9 mouse cellular contexts compared by ENCODE assay signal in the genomic region with DNA sequence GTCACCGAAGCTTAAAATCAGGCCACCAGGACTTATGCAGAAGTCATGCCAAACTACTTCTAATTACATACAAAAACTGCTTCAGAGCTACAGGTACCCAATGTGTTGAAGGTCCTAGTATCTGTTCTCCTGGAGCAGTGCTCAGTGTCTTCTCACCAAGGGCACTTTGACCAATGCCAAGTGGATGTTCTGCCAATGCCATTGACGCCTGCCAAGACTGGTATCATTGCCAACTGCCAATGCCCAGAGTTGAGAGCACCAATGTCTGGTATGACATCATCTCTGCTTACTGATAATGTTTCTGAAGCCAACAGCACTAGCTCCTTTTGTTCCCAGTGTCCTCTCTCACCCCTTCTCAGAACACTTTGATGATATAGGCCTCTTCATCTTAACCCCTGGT.
A peak's percentile ranks its signal among the peaks of the same experiment; 100 is the strongest.
DNase-seq lines count a peak whose midpoint lies in the region; ATAC-seq and TF ChIP-seq lines count a peak whose summit lies in the region.
"Had no signal": no experiment of that assay in that cellular context is flagged by ENCODE, and none has a peak within 500 bp of the region (broad histone marks: within the 10 kb centered on the region; RNA-seq: fewer than 3 reads in every experiment).

No protein-coding gene starts in this region.

- H3K4me1 ChIP-seq in midbrain, postnatal 0 days (ENCODE audit: insufficient read depth, low read length): no peaks in the 10 kb centered on the region
- no peaks in the 10 kb centered on the region for H3K4me1 ChIP-seq in midbrain, embryonic 10.5 days
- no peaks in the 10 kb centered on the region for H3K4me1 ChIP-seq in midbrain, embryonic 15.5 days

- H3K4me3 ChIP-seq in midbrain, postnatal 0 days (ENCODE audit: low read depth, low read length): no peak overlapping the region
- no peak overlapping the region for H3K4me3 ChIP-seq in midbrain, embryonic 10.5 days
- no peak overlapping the region for H3K4me3 ChIP-seq in gastrocnemius, adult 2 months
- H3K4me3 ChIP-seq in midbrain, embryonic 15.5 days: no peak overlapping the region

- DNase-seq in midbrain, postnatal 0 days (ENCODE audit: low spot score): peak; percentile 61
- DNase-seq in midbrain, embryonic 10.5 days (ENCODE audit: low spot score): no peak
- peak; percentile 96 for DNase-seq in cerebellum, adult 11 months
- DNase-seq in gastrocnemius, adult 2 months: peak; percentile 75
- DNase-seq in layer of hippocampus, postnatal 14 days (ENCODE audit: low spot score in 2 of 2): peak; percentile 66 to 91
- no peak for DNase-seq in thymus, adult 18-20 months
- DNase-seq: lung, postnatal 14 days had no signal

- ATAC-seq in midbrain, postnatal 0 days (ENCODE audit: low FRiP score): no peak; the same call in 1 of the 2 replicates
- no peak for ATAC-seq in midbrain, embryonic 15.5 days (replicated peaks)

- intact Hi-C loops in gastrocnemius, adult 2 months (cut with DNase I): no loop called here

- 83% methylated on average over 2 of the region's 2 CpGs for WGBS in midbrain, postnatal 0 days
- 82% methylated on average over 2 of the region's 2 CpGs for whole genome bisulfite sequencing in midbrain, embryonic 10.5 days
- WGBS in midbrain, embryonic 15.5 days: 92% methylated on average over 2 of the region's 2 CpGs

- no peak overlapping the region for H3K9ac ChIP-seq in midbrain, postnatal 0 days (replicated peaks; ENCODE audit: low read length, poor library complexity, severe bottlenecking)
- no peak overlapping the region for H3K9ac ChIP-seq in midbrain, embryonic 15.5 days

- no peaks in the 10 kb centered on the region for H3K9me3 ChIP-seq in midbrain, postnatal 0 days (ENCODE audit: low read length)
- H3K9me3 ChIP-seq in midbrain, embryonic 10.5 days (replicated peaks): no peaks in the 10 kb centered on the region
- no peaks in the 10 kb centered on the region for H3K9me3 ChIP-seq in midbrain, embryonic 15.5 days

- no peak for TF ChIP-seq CTCF in midbrain, postnatal 0 days (IDR thresholded peaks at IDR 0.05)
- no peak for TF ChIP-seq CTCF in gastrocnemius, adult 2 months (IDR thresholded peaks at IDR 0.05)

- H3K36me3 ChIP-seq in midbrain, postnatal 0 days (ENCODE audit: insufficient read depth, low read length): no peaks in the 10 kb centered on the region
- H3K36me3 ChIP-seq in midbrain, embryonic 10.5 days: no peaks in the 10 kb centered on the region
- no peaks in the 10 kb centered on the region for H3K36me3 ChIP-seq in midbrain, embryonic 15.5 days (replicated peaks)
- H3K36me3 ChIP-seq: G1E had no signal

- H3K27ac ChIP-seq in midbrain, postnatal 0 days (ENCODE audit: low read depth, low read length): no peak overlapping the region
- H3K27ac ChIP-seq in midbrain, embryonic 10.5 days (replicated peaks): no peak overlapping the region
- no peak overlapping the region for H3K27ac ChIP-seq in gastrocnemius, adult 2 months
- H3K27ac ChIP-seq in midbrain, embryonic 15.5 days: no peak overlapping the region

- H3K27me3 ChIP-seq in midbrain, postnatal 0 days (ENCODE audit: insufficient read depth, low read length): no peaks in the 10 kb centered on the region
- no peaks in the 10 kb centered on the region for H3K27me3 ChIP-seq in midbrain, embryonic 10.5 days (ENCODE audit: low read depth, poor library complexity, severe bottlenecking)
- H3K27me3 ChIP-seq in midbrain, embryonic 15.5 days (replicated peaks): no peaks in the 10 kb centered on the region

- no peak overlapping the region for H3K4me2 ChIP-seq in midbrain, postnatal 0 days (ENCODE audit: low read depth, low read length, poor library complexity, severe bottlenecking)
- no peak overlapping the region for H3K4me2 ChIP-seq in midbrain, embryonic 15.5 days

Comparison
In these comparisons a context has a peak if more than half of its experiments do, and no peak if none do; other contexts are left out.
1. DNase-seq: peak in midbrain, postnatal 0 days (single experiment), cerebellum, adult 11 months (single experiment), gastrocnemius, adult 2 months (single experiment) and layer of hippocampus, postnatal 14 days (2 of 2); none in midbrain, embryonic 10.5 days (single experiment) and thymus, adult 18-20 months (0 of 2).